Mouse (Mus musculus) small intestine, adult 2 months (tissue): Measurements from ENCODE around the gene Patj. TPM values are rescaled to one million over a fixed set of nuclear protein-coding genes. Genes with fewer than 3 reads are reported as not detected.

Experiments used
- H3K27ac ChIP-seq: fragments of 200-500 bp; 2 replicates; pipeline ENCODE4 v1.5.1; 2012; ENCODE audit warnings: low read depth, low read length, control low read depth, inconsistent platforms; ENCODE audit not compliant: insufficient read depth
- H3K27me3 ChIP-seq: fragments of 200-500 bp; 2 replicates; pipeline ENCODE4 v1.6.1; 2012; ENCODE audit warnings: mild to moderate bottlenecking, moderate library complexity, low read length, inconsistent platforms; ENCODE audit not compliant: control insufficient read depth, insufficient read depth
- H3K36me3 ChIP-seq: fragments of 200-500 bp; 2 replicates; pipeline ENCODE4 v1.6.1; 2012; ENCODE audit warnings: mild to moderate bottlenecking, low read length, control low read depth, inconsistent platforms; ENCODE audit not compliant: control insufficient read depth, insufficient read depth
- H3K4me1 ChIP-seq: fragments of 200-500 bp; 2 replicates; pipeline ENCODE4 v1.6.1; 2012; ENCODE audit warnings: low read length, inconsistent platforms, mixed read lengths; ENCODE audit not compliant: control insufficient read depth, insufficient read depth, insufficient read length
- H3K4me3 ChIP-seq: fragments of 200-500 bp; 2 replicates; pipeline ENCODE4 v1.5.1; 2012; ENCODE audit warnings: low read depth, mild to moderate bottlenecking, control low read depth, inconsistent platforms, low read length, moderate library complexity
- CTCF ChIP-seq: fragments of 200-500 bp; IDR thresholded peaks from 2 replicates; pipeline ENCODE4 v1.5.1; 2012; ENCODE audit warnings: low read depth, mild to moderate bottlenecking, control low read depth, inconsistent platforms, low read length, moderate library complexity, mixed read lengths; ENCODE audit not compliant: insufficient replicate concordance, insufficient read length; ENCODE audit errors: extremely low read depth
- POLR2A ChIP-seq: fragments of 200-500 bp; IDR thresholded peaks from 2 replicates; pipeline ENCODE4 v1.6.1; 2012; ENCODE audit warnings: low read depth, mild to moderate bottlenecking, control low read depth, inconsistent platforms, low read length, moderate library complexity
- WGBS: fragments of 180-500 bp; shearing (Covaris S2); methylation state at CpG from one replicate; pipeline ENCODE4 v1.1.7; 2018; 5-methylcytosine and 5-hydroxymethylcytosine counted together
- polyA plus RNA-seq: library from polyadenylated mRNA; depleted of rRNA; stranded (reverse); fragments of >200 nt; gene quantifications from 2 replicates; pipeline ENCODE4 v1.2.3, GENCODE M21; 2012

The Patj gene
- polyA plus RNA-seq, 1 experiment, result 29.6 TPM

DNA sequence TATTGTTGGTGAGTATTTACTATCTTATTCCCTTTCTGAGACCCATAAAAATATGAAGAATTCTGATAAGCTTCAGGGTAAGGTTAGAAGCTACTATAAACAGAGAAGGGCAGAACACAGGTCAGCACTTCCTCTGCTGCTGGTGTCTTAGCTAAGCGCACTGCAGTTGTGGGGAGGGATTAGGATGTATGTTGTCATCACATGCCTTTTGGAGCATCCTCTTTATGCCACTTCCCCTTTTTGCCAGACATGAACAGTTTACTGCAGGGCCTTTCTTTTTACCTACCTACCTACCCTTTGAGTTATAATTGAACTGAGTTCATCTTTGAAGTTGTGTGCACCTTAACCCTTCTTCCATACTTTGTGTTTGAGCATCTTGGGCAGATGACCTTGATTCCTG, 69.9 kb downstream of the Patj start:
- peaks cover 45% of the 10 kb centered on the region for H3K36me3 ChIP-seq
- H3K4me3 ChIP-seq, result no peak overlapping the region
- no peaks in the 10 kb centered on the region for H3K27me3 ChIP-seq
- H3K27ac ChIP-seq, result no peak overlapping the region
- TF ChIP-seq POLR2A, result no peak
- TF ChIP-seq CTCF, result no peak
- WGBS, result 93% methylated on average over 1 of the region's 1 CpGs
- peaks cover 3% of the 10 kb centered on the region; the same call in 1 of the 2 replicates for H3K4me1 ChIP-seq

DNA sequence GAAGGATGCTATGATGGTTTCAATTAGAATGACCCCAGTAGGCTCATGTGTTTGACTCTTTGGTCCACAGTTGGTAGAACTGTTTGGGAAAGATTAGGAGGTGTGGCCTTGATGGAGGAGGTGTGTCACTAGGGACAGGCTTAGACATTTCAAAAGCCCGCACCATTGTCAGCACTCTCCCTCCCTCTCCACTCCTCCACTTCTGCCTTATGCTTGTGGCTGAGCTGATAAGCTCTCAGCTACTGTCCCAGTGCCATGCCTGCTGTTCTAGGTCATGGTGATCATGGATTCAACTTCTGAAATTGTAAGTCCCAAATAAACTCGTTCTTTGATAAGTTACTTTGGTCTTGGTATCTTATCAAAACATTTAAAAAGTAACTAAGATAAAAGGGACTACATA, 70.3 kb downstream of the Patj start:
- 52% methylated on average over 2 of the region's 2 CpGs for WGBS
- Histone ChIP-seq H3K4me1 (peaks cover 3% of the 10 kb centered on the region; the same call in 1 of the 2 replicates), H3K4me3 (no peak overlapping the region), H3K36me3 (peaks cover 45% of the 10 kb centered on the region), H3K27me3 (no peaks in the 10 kb centered on the region), H3K27ac (no peak overlapping the region)
- TF ChIP-seq CTCF, result no peak
- TF ChIP-seq POLR2A, result no peak

DNA sequence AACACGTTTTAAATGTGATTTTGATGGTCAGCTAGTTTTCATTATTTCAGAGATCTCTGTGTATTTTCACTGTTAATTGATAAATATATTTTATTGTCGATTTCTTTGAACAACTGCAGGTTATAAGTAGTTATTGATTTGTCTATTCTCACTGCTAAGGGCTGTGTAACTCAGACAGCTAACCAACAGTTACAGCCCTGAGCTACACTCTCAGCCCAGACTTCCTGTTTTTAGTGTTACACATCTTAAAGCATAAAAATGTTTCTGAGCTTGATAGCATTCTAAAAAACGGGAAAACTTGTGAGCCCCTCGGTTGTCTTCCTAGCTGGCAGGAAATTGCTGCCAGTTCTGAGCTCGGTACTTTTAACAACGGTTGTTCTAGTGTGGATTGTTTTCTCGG, 75.8 kb downstream of the Patj start:
- Histone ChIP-seq H3K27ac (no peak overlapping the region), H3K4me1 (no peaks in the 10 kb centered on the region), H3K36me3 (peaks cover 26% of the 10 kb centered on the region), H3K27me3 (no peaks in the 10 kb centered on the region), H3K4me3 (no peak overlapping the region)
- TF ChIP-seq CTCF (no peak), POLR2A (no peak)
- 77% methylated on average over 7 of the region's 7 CpGs for WGBS

DNA sequence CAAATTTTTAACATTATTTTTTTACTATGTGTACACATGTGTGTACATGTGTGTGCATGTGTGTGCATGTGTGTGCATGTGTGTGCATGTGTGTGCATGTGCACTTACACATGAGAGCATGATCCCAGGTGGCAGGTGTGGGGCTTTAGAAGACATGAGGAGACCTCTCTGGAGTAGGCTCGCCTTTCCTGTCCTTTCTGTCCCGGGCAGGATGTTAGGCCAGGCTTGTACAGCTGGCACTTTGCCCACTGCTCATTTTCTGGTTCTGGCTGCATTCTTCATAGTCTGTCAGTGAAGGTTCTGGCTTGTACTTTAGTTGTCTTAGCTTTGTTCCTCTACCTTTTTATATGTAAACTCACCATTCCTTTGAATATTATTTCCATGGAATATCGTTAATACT, 77.9 kb downstream of the Patj start:
- no peak for TF ChIP-seq CTCF
- TF ChIP-seq POLR2A, result no peak
- Histone ChIP-seq H3K27ac (no peak overlapping the region), H3K4me1 (no peaks in the 10 kb centered on the region), H3K27me3 (no peaks in the 10 kb centered on the region), H3K4me3 (no peak overlapping the region), H3K36me3 (peaks cover 20% of the 10 kb centered on the region)
- WGBS, result 62% methylated on average over 3 of the region's 3 CpGs

DNA sequence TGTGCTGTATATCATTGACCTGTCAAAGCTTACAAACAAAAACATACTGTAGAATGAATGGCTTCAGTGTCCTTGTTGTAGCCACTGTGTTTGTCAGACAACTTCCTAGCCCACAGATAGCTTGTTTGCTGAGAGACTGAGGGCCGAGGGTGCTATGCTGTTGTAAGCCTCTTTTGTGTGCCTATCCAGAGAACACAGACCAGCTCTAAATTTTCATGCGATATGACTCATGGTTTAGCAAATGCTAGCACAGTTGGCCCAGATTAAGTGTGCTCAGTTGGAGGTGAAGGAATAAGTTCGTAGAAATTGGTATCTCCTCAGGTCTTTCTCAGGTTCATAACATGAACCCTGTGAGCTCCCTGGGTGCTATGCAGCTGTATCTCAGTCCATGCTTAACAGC, 82.4 kb downstream of the Patj start:
- H3K27ac ChIP-seq, result no peak overlapping the region
- peaks cover 15% of the 10 kb centered on the region for H3K36me3 ChIP-seq
- H3K27me3 ChIP-seq, result no peaks in the 10 kb centered on the region
- 81% methylated on average over 3 of the region's 3 CpGs for WGBS
- TF ChIP-seq CTCF, result no peak
- TF ChIP-seq POLR2A, result no peak
- H3K4me1 ChIP-seq, result no peaks in the 10 kb centered on the region
- H3K4me3 ChIP-seq, result no peak overlapping the region

DNA sequence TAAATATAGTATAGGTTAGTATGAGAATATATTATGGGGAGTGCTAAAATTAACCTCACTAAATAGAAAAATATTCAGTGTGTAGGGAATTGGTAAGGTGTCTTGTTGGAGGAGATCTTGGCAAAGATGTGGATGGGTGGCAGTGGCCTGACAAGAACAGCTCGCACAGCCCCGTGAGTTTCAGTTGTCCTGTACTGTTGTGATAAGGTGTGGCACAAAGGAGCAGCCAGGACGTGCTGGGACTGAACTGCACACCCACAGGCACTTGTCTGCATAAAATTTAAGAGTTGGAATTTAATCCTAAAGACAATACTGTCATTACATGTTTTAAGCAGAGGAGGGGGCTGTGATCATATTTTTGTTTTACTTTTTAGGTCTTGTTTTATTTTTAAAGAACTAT, 90.9 kb downstream of the Patj start:
- H3K4me1 ChIP-seq, result no peaks in the 10 kb centered on the region
- H3K36me3 ChIP-seq, result peaks cover 14% of the 10 kb centered on the region
- WGBS, result 69% methylated on average over 3 of the region's 3 CpGs
- no peak overlapping the region for H3K4me3 ChIP-seq
- H3K27me3 ChIP-seq, result no peaks in the 10 kb centered on the region
- TF ChIP-seq CTCF (no peak), POLR2A (no peak)
- no peak overlapping the region for H3K27ac ChIP-seq

DNA sequence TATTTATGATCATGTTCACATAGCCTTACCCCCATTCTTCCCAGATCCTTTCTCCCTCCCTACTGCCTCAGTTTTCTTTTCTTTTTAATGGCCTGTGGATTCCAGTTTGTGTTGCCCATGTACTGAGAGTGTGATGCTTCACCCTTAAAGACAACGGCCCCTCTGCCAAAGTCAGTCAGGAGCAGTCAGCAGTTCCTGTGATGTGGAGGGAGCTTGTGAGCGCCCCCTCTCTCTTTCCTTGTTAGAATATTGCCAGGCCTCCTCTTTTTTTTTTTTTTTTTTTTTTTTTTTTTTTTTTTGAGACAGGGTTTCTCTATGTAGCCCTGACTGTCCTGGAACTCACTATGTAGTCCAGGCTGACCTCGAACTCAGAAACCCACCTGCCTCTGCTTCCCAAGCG, 91.3 kb downstream of the Patj start:
- peaks cover 16% of the 10 kb centered on the region for H3K36me3 ChIP-seq
- H3K4me1 ChIP-seq, result no peaks in the 10 kb centered on the region
- TF ChIP-seq CTCF (no peak), POLR2A (no peak)
- no peak overlapping the region for H3K4me3 ChIP-seq
- no peak overlapping the region for H3K27ac ChIP-seq
- WGBS, result 93% methylated on average over 4 of the region's 4 CpGs
- H3K27me3 ChIP-seq, result no peaks in the 10 kb centered on the region

DNA sequence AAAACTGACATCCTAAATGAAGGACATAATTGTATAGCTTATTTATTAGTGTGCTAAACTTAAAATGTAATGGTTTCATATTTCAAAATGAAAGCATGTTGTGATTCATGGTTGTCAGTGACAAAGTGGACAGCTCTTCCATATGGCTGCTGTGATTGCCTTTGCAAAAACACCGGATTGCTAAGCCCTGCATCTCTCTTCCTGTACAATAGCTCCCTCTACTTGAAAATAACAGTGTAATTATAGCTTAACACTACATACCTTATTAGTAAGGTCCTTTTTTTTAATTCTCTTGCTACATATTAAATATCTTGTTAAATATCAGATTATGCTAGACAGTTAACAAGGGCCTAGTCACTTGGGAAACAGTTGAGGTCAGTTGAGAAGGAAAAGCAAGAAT, 93.8 kb downstream of the Patj start:
- 71% methylated on average over 1 of the region's 1 CpGs for WGBS
- Histone ChIP-seq H3K4me1 (no peaks in the 10 kb centered on the region), H3K4me3 (no peak overlapping the region), H3K27ac (no peak overlapping the region), H3K36me3 (peaks cover 13% of the 10 kb centered on the region), H3K27me3 (no peaks in the 10 kb centered on the region)
- no peak for TF ChIP-seq CTCF
- TF ChIP-seq POLR2A, result no peak
